Mouse (Mus musculus): ENCODE measurements around the gene Hoxc5.

The Hoxc5 gene

GRCm38 (mm10) chr15:102967511-102968397, 511 bp downstream of the Hoxc5 start:
- no peak for DNase-seq (ENCODE audit: low spot score)

DNA sequence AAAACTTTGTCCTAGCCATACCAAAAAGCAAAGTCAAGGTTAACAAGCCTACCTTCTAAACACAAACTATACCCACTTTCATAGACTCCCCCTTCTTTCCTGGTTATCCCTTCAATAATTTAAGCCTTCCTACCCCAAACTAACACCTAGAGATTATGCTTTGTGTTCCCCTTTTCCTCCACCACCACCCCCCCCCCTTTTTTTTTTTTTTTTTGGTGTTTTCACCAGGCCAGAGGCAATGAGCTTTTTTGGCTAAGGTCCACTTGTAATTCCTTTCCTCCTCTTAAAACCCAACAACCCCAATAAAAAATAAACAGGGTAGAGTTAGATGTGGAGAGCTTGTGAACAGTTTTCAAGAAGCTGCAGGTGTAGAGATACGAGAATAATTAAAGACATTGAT, 2.1 kb downstream of the Hoxc5 start:
- DNase-seq (ENCODE audit: low spot score): no peak

DNA sequence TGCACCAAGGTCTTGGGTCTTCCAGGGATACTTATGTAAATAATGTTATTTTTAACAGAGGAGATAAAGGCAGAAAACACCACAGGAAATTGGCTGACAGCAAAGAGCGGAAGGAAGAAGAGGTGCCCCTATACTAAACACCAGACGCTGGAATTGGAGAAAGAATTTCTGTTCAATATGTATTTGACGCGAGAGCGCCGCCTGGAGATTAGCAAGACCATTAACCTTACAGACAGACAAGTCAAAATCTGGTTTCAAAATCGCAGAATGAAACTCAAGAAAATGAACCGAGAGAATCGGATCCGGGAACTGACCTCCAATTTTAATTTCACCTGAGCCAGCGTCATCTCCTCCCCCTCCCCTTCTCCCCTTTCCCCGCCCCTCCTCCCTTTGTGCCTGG, 3.5 kb downstream of the Hoxc5 start:
- no peak for DNase-seq (ENCODE audit: low spot score)

DNA sequence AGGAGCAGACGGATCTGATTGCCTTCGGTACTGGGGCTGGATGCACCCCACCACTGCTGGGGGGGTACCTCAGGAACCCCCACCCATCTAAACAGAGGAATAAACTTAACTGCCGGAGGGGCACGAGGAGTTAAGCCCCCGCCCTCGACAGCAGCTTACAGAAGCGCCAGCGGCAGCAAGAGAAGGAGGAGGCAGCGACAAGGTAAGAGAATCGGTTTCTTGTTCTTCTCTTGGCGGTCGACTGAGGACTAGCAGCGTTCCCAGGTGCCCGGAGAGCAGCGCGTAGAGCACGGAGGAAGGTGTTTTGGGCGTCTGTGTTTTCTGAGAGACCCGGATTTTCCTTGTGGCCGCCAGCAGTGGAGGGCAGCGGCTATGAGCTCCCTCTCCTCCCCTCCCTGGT, 5.0 kb downstream of the Hoxc5 start:
- no peak for DNase-seq (ENCODE audit: low spot score)

DNA sequence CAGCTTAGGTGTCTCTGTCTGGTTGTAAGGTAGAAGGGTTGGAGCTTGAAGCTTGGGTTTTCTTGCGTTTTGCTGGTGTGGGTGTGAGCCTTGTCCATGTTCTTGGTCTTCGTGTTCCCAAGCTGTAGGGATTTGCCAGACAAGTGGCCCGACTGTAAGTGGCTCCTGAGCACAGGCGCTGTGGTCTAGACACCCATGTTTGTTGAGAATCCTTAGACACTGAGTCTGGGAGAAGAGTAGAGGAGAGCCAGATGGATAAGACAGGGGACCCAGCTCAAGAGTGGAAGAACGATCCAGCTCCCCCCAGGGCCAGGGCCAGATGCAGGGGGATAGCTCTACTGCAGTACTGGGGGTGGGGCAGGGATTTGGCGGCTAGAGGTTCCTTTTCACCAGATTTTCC, 5.5 kb downstream of the Hoxc5 start:
- DNase-seq (ENCODE audit: low spot score): no peak

DNA sequence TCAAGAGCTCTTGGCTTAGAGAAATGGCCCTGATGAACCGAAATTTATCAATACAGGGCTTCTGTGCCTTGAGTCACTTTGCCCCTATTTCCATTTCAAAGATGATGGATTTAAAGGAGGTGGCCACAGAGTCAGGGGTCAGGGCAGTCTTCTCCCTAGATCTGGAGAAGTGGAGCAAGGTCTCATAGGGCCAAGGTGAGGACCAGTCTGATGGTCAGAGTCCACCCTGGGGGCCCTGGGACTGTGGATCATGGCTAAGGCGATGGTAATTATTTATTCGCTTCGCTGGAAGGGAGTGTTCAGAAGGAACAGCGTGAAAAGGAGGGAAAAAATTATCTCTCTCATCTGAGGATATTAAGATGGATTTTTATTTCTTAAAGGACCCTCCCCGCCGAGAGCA, 7.8 kb downstream of the Hoxc5 start:
- no peak for DNase-seq (ENCODE audit: low spot score)

DNA sequence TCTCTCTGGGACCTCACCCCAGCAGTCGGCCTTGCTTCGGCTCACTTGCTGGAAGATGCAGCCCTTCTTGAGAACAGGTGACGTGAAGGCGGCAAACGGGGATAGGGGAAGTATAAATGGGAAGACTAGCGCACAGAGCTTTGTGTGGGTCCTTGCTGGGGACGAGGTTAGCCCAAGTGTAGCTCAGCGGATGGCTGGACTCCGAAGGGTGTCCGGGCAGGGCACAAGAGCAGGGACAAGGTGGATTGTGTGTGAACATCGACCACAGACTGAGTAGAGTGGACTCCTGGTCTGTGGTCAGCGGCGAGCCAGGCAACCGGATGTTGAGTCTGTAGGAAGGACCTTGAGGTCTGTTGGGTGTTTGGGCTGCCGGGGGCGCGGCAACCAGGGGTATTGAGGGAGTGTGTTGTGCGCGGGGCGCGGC, 8.5 kb downstream of the Hoxc5 start:
- DNase-seq (ENCODE audit: low spot score): no peak

- no peak for DNase-seq (ENCODE audit: low spot score)
Measured at GRCm38 (mm10) chr15:102976171-102976570, 8.9 kb downstream of the Hoxc5 start, which contains the start of gene Hoxc9. TSS of gene Hoxc9 (plus strand) at chr15:102976439.

DNA sequence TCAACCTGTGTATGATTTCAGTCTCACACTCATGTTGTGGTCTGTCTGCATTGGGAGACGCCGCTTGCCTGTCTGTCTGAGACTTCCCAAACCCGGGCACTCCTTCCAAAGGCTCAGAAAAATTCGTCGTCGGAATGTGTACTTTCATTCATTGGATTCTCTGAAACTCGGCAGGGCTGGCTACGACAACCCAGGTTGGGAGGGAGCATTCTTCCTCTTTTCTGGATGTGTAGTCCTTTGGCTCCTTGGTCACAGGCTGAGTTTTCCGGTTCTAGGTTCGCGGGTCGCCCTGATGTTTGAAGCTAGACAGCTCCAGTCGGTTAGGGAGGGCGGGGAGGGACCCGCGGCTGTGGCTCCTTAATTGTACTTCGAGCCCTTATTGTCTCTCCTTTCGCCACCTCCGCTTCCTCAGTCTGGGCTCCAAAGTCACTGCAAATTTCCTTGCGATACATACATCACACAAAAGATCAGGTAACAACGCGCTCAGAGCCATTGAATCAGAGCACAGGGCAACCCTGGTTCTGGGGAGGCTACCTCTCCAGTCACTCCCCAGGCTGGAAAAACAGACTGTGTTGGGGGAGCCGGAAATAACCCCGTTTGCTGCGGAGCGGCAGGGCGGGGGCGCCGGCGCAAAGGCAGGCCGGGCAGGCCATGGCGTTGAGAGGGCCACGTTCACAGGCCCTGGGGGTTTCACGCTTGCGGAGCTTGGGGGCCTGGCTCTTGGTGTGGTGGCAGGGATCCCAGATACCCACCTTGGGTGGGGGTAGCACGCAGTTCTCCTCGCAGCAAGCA, 9.6 kb downstream of the Hoxc5 start:
- DNase-seq (ENCODE audit: low spot score): peak; percentile 46

- DNase-seq (ENCODE audit: low spot score): no peak
Measured at GRCm38 (mm10) chr15:102977423-102977974, 10.3 kb downstream of the Hoxc5 start.

DNA sequence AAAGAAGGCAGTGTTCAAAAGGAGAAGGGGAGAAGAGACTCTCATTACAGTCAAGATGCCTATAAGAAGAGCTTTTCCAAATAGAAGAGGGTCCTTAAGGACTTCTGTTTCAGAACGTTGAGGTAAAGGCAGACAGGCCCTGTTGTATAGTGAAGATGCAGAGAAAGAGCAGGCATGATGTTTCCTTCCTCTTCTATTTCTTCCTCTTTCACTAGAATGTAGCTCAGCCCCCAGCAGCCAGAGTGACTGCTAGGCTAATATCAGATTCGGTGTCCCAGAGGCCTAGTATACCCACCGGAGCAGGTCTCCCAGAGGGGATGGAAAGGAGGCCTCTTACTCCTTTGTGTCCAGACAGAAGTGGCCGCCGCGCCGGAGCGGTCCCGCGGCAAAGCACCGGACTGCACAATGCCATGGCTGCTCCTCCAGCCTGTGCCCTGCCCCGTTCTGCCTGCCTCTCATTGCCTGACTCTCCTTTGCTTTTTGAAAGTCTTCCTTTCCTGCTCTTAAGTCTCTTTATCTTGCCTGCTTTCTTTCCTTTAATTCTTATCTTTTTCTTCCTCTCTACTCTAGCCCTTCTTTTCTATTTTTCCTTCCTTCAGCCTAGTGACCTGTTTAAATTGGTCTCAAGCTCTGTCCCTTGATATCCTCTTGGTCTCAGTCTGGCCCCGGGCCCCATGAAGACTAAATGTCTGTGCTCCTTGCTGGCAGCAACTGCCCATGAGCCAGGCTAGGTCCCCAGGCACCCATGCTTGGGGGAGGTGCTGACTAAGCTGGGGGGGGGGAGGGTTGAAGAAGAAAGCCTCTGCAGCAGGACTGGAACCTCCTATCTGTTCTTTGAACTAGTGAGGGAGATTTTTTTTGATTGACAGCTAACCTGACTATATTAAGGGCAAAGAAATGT, 11.6 kb downstream of the Hoxc5 start:
- no peak for DNase-seq (ENCODE audit: low spot score)

GRCm38 (mm10) chr15:102979936-102980335, 12.7 kb downstream of the Hoxc5 start:
- no peak for DNase-seq (ENCODE audit: low spot score)

- no peak for DNase-seq (ENCODE audit: low spot score)
Measured at GRCm38 (mm10) chr15:102980352-102980751, 13.1 kb downstream of the Hoxc5 start.

GRCm38 (mm10) chr15:102980912-102981311, 13.7 kb downstream of the Hoxc5 start:
- no peak for DNase-seq (ENCODE audit: low spot score)

- no peak for DNase-seq (ENCODE audit: low spot score)
Measured at GRCm38 (mm10) chr15:102981379-102982288, 14.4 kb downstream of the Hoxc5 start.

- no peak for DNase-seq (ENCODE audit: low spot score)
Measured at GRCm38 (mm10) chr15:102983716-102984115, 16.5 kb downstream of the Hoxc5 start.

- no peak for DNase-seq (ENCODE audit: low spot score)
Measured at GRCm38 (mm10) chr15:102984521-102984920, 17.3 kb downstream of the Hoxc5 start.

GRCm38 (mm10) chr15:102984925-102985324, 17.7 kb downstream of the Hoxc5 start:
- DNase-seq (ENCODE audit: low spot score): no peak

DNA sequence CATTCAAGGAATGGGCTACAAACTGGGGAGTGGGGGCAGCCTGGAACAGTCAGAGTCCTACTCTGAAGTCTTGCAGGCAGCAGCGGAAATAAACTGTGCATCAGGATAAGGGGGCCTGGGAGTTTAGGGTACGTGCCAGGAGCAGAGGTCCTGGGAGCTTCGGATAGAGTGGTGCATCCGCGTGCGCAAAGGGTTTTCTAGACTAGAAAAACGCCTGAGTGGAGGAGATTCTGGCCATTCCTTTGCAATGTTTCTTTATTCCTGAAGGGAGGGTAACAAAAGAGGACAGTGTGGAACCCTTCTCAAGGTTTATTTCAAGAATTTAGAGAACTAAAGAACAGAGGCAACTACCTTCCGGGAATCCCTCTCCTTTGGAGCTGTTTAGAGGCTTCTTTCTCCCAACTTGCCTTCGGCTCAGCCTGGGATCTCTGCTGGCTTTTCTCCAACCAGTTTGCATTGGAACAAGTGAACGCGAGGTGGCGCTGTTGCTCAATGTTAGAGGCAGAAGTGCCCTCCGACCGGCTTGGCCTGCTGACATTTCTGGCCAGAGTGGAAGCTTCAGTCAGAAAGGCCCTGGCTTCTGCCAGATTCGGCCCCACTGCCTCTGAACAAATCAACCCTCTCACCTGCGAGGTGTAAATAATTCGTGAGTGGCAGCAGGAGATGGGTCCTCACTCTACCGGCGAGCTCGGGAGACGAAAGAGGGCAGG, 20.0 kb downstream of the Hoxc5 start:
- peak; percentile 66 for DNase-seq (ENCODE audit: low spot score)

DNA sequence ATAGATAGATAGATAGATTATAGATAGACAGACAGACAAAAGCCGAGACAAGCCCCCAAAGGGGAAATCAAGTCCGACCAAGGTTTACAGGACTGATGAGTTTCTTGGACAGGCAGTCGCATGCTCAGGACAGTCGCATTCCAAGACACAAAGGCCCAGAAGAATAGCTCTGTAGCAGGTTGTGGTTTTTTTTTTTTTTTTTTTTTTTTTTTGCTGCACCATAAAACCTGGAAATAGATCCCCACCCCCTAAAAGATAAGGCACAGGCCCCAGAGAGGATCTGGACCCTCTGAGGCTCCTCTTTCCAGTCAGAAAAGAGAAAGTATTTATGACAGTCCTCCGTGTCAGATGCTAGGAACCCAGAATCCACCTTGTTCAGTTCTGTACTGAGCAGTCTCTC, 20.8 kb downstream of the Hoxc5 start:
- no peak for DNase-seq (ENCODE audit: low spot score)

All from T-cell, adult 2 months (primary cell).